Mouse (Mus musculus) urinary bladder, postnatal 10 days (tissue): Measurements from ENCODE around the gene Nap1l1.

Source experiments
- DNase-seq: peaks from one replicate; pipeline ENCODE4 v3.0.0; 2022; ENCODE audit warnings: low spot score

Nap1l1 gene

DNA sequence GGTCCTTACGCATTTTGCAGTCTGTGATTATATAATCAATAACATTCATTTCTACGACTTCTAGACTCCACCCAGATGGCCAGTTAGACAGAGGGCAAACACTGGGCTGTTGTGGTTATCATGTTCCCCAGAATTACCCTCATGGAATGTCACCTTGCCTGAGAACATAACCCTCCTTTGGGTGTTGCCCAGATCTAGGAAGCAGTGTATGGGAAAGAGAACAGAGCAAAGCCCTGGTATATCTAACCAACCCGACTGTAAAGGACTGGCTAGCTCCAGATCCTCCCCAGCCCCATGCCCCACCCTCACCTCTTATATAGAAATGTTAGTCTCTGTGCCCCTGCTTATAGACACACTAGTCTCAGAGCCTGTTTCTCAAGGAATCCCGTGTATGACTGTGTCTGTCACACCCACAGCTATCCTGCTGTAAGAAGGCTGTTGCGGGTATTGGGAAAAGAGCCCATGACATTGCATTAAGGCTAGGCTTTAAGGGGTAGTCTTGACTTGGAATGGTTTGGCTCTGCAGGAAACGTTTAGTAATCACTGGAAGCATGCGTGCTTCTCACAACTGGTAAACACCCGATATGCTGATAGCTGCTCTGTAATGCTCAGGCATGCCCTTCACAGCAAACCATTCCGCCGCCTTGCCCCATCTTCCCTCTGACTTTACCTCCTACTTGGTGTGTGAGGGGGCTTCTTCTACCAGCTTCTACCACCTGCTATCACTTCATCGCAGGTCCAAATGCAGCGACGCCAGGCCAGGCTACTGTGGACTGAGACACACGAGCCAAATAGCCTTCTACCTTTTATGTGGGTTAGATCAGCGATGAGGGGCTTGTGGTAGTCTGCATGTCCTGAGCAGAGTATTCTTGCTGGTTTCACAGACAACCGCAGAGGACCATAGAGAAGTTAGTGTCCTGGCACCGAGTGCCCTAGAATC is 42.3 kb downstream of the Nap1l1 start:
- no peak for DNase-seq

DNA sequence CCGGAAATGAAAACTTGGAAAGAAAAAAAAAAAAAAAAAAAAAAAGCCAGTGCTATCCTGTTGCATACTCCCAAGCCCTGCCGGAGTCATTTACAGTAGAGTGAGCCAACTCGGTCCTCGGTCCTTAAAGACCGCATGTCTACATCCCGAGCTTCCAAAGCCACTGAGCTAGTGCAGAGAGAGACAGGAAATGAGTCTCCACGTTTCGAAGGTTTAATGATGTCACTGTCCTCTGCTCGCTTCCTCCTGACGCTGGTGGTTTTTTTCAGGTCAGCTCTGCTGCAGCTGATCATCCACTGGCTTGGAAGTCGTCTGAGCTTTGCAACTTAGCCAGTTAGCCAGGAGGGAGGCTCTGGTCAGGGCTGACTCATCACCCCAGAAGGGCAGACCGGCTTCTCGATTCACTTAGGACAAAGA is 43.2 kb downstream of the Nap1l1 start:
- no peak for DNase-seq

DNA sequence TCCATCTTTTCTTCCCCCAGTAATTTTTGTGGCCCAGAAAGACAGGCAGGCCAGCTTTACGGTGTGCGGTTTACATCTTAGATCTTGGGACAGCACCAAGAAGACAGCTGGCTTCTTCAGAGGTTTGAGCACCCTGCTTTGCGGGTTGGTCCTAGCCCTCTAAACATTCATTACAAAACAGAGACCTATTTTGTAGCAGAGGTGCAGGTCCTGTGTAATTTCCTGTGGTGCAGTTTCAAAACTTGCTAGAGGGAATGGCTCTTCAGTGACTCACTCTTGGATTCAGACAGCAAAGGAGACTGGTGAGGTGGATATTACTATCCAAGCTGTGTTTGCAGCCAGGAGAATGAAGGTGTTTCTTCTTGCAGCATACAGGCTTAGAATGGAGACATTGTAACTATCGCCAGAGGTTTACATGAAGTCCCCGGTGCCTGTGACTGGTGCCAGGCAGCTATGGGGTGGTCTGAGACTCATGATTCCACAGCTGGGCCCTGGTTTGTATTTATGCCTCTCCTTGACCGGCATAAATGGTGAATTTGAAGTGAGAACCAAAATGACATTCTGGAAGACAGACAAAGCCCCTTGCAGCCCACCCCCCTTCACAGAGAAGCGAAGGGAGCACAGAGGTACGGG is 43.9 kb downstream of the Nap1l1 start:
- no peak for DNase-seq

DNA sequence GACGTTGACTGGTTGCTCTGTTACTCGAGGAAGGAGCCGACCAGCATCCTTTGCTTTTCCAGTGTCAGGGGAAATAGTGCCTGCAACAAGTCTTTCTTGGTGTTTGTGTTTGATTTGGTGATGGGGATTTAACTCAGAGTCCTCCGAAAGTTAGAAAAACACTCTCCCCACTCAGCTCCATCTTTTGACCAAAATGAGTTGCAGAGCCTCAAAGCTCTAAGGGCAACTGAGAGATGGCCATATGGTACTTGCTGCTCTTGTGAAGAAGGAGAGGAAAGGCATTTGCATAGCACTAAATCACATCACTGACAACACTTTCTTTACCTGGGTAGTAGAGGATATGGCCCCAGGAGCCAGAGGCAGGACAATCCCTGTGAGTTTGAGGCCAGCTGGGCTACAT is 45.3 kb downstream of the Nap1l1 start:
- no peak for DNase-seq

- DNase-seq = no peak
These were observed 46.8 kb downstream of the Nap1l1 start for GRCm38 (mm10) chr10:111519620-111520370.

DNA sequence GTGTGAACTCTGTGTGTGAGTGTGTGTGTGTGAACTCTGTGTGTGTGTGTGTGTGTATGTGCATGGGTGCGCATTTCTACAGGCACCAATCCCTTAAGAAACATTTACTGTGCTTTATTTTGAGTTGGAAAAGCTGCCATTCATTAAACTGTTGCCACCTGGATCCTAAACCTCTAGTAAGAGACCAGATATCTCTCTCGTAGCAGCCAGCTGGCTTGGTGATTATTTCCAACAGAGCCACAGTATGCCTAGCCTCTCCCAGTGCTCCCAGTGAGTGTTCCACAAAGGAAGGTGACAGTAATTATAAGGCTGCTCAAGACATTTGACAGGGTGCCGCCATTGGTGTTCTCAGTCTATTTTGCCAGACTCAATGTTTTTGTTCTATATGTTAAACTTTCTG is 47.6 kb downstream of the Nap1l1 start:
- DNase-seq = no peak

DNA sequence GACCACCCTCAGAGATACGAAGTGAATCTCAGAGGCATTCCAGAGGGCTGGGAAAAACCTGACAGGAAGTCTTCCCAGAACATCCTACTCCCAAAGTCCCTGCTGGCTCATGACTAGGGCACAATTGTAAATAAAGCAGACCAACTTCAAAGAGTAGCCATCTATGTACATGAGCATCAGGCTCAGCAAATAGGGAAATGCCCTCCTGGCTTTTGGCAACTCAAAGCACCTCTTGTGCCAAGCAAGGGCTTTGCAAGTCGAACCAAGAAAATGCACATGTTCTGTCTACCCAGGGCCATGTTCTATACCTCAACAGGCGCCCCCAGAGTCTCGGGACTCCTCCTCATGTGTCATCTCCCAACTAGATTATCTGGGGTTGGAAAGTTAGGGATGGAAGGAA is 48.6 kb downstream of the Nap1l1 start:
- DNase-seq = no peak

DNA sequence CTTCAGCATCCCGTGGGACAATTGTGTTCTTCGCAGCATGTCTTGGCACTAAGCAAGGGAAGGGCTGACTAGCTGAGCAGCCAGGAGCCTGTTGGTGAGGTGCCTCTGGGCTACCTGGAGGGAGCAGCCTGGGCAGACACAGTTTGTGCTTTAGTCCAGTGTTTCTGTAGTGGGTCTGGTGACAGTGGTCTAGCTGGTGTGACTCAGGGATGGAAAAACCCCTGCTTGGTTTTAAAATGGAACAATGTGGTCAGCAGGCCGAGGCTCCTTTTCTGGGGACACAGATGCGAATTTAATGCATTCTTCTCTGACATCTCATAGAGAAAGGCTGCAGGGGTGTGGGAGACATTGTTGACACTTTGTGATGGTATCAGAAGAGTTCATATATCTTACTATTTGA is 49.2 kb downstream of the Nap1l1 start:
- DNase-seq = no peak

- no peak for DNase-seq
These were observed 50.9 kb downstream of the Nap1l1 start for GRCm38 (mm10) chr10:111523894-111524293.

GRCm38 (mm10) chr10:111527057-111527456 is 54.0 kb downstream of the Nap1l1 start:
- no peak for DNase-seq

DNA sequence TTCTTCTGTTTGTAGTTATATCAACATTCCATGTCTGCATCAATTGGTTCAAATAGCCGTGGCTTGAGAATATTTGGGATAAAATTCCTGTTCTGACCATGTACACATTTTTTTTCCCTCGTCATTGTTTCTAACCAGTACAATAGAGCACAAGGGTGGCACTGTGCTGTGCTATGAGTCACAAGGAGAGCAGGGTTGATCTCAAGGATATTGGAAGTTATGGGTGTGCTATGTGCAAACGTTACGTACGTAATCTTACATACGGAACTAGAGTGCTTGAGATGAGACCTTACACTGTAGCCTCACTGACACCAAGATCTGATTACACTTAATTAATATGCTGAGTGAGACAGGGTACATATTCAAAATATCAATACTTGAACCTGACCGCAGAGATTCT is 54.6 kb downstream of the Nap1l1 start:
- DNase-seq = no peak

DNA sequence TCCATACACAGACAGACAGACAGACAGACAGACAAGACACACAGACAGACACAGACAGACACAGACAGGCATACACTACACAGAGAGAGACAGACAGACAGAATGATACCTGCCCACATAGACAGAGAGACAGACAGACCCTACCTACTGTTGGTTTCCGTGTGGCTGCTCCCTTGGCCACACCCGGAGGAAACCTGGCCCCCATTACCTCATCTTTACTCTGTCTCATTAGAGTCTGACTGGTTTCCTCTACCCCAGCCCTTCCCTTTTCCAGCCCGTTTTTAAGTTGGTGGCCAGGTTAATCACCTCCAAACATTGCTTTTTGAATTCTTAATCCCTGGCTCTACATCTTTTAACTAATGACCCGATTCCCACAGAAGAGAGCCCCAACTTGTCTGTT is 55.3 kb downstream of the Nap1l1 start:
- no peak for DNase-seq

DNA sequence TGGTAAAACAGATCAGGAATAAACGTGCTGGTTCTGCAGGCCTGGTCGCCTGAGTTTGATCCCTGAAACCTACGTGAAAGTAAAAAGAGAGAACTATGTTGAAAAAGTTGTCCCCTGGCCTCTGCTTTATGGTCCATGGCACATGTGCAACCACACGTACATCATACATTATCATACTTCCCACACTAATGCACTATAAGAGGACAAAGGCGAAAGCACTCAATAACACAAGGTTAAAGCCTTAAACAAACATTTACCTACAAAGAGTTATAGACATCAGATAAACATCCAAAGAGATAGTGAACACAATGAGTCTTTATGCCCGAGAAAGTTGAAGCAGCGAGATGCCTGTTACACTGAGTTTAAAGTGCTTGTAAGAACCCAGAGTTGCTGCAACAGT is 57.4 kb downstream of the Nap1l1 start:
- no peak for DNase-seq

- no peak for DNase-seq
These were observed 61.7 kb downstream of the Nap1l1 start for GRCm38 (mm10) chr10:111534691-111535090.

- no peak for DNase-seq
These were observed 64.4 kb downstream of the Nap1l1 start for GRCm38 (mm10) chr10:111537410-111537809.

- no peak for DNase-seq
These were observed 66.8 kb downstream of the Nap1l1 start for GRCm38 (mm10) chr10:111539724-111540324.

DNA sequence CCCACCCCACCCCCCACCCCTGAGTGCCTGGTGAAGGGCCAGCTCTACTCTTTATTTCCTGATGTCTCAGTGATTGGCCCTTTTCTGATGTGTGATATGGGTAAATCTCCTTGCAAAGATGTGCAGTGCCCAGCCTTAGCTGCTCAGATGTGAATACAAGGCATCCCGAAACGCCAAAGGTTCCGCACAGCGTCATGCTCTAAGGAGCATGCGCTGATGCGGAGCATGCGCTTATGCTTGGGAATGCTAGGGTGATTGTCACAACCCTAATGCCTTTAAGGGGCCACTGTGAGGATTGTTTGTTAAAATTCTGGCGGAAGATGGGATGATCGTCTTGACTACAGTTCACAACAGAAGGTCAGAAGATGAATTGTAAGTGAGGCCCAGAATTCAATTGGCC is 67.7 kb downstream of the Nap1l1 start:
- no peak for DNase-seq

DNA sequence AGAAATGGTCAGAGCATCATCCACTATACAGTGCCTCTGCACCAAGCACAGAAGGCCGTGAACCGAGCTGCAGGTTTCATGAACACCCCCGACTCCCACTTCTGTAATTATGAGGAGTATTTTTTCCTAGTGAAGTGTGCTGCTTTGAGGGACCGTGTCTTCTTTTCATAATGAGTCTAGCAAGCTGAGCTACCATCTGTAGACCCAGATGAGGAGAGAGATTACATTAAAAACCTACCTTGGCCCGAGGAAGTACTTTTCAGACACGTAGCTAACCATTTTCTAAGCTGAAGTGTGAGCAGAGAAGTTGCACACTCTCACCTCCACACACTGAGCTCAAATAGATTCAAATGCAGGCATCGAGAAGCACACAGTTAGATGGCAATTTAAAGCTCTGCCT is 70.1 kb downstream of the Nap1l1 start:
- DNase-seq = no peak

DNA sequence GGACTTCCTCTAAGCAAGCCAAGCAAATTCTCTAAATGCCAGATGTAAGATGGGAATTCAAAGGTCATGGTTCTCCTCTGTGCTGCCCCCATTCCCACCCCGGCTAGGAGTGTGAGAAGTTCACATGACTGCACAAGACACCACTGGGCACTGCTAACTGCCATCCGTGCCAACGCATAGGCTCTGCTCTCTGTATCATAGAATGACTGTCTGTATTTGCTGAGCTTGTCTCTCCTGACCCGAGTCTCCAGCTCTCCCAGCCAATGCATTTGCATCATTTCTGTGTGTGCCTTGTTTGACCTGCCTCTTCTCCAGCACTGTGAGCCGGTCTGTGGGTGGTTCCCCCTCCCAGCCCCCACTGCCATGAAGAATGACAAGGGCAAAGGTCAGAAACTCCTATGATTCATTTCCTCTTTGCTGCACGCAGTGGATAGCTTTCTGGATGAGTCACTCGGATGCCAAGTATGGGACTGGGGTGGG is 70.8 kb downstream of the Nap1l1 start:
- no peak for DNase-seq

- DNase-seq = no peak
These were observed 71.3 kb downstream of the Nap1l1 start for GRCm38 (mm10) chr10:111544311-111544710.

DNA sequence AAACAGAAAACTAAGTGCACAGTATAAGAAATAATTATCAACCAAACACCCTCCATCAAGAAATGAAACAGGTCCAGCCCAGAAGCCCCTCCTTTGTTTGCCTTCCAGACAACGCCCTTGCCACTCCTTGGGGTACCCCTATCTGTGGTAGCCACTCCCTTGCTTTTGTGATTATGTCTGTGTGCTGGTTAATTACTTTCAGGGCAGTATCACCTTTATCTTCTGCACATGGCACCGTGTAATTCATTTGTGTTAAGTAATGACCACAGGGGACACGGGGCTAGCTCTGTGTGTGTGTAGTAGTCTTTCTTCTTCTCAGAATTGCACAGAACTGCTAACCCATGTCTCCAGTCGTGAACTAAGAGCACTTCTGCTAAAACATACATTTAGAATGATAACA is 72.6 kb downstream of the Nap1l1 start:
- no peak for DNase-seq
